Mouse (Mus musculus): ENCODE results near the gene Slc25a10. TPM values are rescaled to one million over a fixed set of nuclear protein-coding genes. Genes with fewer than 3 reads are reported as not detected.

The Slc25a10 gene
- total RNA-seq (2015; ENCODE audit: low replicate concordance) (7.2 and 17.6 TPM in 2 replicates), total RNA-seq (2017; ENCODE audit: low replicate concordance) (25.4 and 40.1 TPM in 2 replicates)

- peak; percentile 85 for ATAC-seq (replicated peaks; ENCODE audit: low FRiP score, poor library complexity, severe bottlenecking)
These were observed at the start of gene Slc25a10 for GRCm38 (mm10) chr11:120491317-120492023. Slc25a10 (plus strand) TSS chr11:120491840.

DNA sequence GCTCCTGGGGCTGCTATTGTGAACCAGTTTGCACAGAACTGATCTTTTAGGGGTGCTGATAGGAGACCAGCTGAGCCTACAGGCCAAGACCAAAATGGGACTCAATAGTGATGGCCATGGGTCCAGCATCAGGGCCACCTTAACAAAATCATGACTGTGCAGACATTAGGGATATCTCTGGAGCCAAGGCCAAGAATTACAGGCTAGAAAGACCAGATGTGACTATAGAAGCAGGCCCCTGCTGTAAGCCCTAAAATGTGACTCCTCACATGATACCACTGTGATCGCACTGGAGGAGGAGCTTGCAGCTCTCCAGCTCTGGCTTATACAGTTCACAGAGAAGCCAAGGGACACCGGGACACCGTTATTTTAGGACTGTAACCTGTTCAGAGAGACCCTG is 49.3 kb upstream of the Slc25a10 start, which contains the start of gene Tspan10:
TSS of gene Tspan10 (plus strand) at position 301 of the 400 bp plus-strand sequence.
- no peak for ATAC-seq (replicated peaks; ENCODE audit: low FRiP score, poor library complexity, severe bottlenecking)

GRCm38 (mm10) chr11:120442765-120443280 is 48.8 kb upstream of the Slc25a10 start:
- no peak for ATAC-seq (replicated peaks; ENCODE audit: low FRiP score, poor library complexity, severe bottlenecking)

GRCm38 (mm10) chr11:120444106-120444505 is 47.5 kb upstream of the Slc25a10 start:
- ATAC-seq (replicated peaks; ENCODE audit: low FRiP score, poor library complexity, severe bottlenecking): no peak

GRCm38 (mm10) chr11:120445475-120445874 is 46.2 kb upstream of the Slc25a10 start:
- ATAC-seq (replicated peaks; ENCODE audit: low FRiP score, poor library complexity, severe bottlenecking): no peak

- ATAC-seq (replicated peaks; ENCODE audit: low FRiP score, poor library complexity, severe bottlenecking): no peak
These were observed 44.5 kb upstream of the Slc25a10 start for GRCm38 (mm10) chr11:120447179-120447578.

GRCm38 (mm10) chr11:120452246-120452645 is 39.4 kb upstream of the Slc25a10 start:
- ATAC-seq (replicated peaks; ENCODE audit: low FRiP score, poor library complexity, severe bottlenecking): no peak

DNA sequence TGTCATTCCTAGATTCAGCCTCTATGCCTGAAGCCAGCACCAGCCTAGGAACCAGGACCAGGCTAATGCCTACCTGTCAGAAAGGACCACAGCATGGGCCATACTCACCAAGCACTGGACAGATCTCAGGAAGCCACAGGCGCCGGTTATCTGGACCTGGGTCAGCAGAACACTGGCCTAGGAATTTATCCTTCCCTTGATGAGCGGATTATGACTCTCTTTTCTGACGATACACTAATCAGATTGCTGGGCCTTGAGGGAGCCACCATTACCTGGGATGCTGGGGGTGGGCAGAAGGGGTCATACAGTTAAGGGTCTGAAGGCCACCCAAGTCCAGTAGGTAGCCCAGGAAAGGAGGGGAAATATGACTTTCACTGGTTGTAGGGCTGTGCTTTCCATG is 38.3 kb upstream of the Slc25a10 start, which contains the start of gene Pde6g:
TSS of gene Pde6g (minus strand) at position 195 of the 400 bp plus-strand sequence.
- ATAC-seq (replicated peaks; ENCODE audit: low FRiP score, poor library complexity, severe bottlenecking): no peak

GRCm38 (mm10) chr11:120454965-120455364 is 36.7 kb upstream of the Slc25a10 start:
- no peak for ATAC-seq (replicated peaks; ENCODE audit: low FRiP score, poor library complexity, severe bottlenecking)

DNA sequence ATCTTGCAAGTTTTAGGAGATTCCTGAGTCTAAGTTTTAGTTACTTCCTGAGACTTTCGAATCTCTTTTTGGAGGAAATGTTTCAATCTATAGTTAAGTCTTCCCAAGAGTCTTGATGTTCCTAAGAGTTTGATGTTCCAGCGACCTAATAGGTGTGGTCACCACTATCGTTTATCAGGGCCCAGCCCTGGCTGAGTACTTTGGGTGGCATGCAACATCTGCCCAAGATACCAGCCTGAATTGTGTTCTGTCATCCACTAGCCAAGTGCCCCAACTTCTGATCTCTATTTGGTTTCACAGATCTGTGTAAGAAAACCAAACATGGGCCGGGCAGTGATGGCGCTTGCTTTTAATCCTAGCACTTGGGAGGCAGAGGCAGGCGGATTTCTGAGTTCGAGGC is 36.2 kb upstream of the Slc25a10 start:
- ATAC-seq (replicated peaks; ENCODE audit: low FRiP score, poor library complexity, severe bottlenecking): peak; percentile 72

- ATAC-seq (replicated peaks; ENCODE audit: low FRiP score, poor library complexity, severe bottlenecking): peak; percentile 37
These were observed 34.3 kb upstream of the Slc25a10 start for GRCm38 (mm10) chr11:120457370-120457769.

GRCm38 (mm10) chr11:120457772-120458751 is 33.6 kb upstream of the Slc25a10 start, which contains the start of the genes Oxld1 and Ccdc137:
Oxld1 (minus strand) TSS chr11:120458068.
Ccdc137 (plus strand) TSS chr11:120458115.
- peak; percentile 68 for ATAC-seq (replicated peaks; ENCODE audit: low FRiP score, poor library complexity, severe bottlenecking)

DNA sequence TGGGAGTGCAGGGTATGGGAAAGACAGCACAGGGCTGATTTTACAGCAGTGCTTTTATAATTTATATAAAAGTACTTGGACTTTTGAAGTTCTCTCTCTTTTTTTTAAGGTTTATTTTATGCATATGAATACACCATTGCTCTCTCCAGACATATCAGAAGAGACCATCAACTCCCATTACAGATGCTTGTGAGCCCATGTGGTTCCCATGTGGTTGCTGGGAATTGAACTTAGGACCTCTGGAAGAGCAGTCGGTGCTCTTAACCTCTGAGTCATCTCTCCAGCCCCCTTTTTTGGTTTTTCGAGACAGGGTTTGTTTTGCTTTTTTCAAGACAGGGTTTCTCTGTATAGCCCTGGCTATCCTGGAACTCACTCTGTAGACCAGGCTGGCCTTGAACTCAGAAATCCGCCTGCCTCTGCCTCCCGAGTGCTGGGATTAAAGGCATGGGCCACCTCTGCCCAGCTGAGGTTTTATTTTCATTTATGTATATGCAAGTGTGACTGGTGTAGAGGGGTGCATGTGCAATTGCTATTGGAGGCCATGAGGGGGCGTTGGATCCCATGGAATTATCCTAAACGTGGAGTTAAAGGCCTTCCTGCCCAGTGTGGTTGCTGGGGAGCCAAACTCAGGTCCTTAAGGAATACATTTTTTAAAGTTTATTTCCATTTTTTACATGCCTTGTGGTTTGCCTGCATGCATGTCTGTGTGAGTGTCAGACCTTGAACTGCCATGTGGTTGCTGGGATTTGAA is 32.6 kb upstream of the Slc25a10 start:
- ATAC-seq (replicated peaks; ENCODE audit: low FRiP score, poor library complexity, severe bottlenecking): no peak

GRCm38 (mm10) chr11:120463536-120463935 is 28.1 kb upstream of the Slc25a10 start:
- no peak for ATAC-seq (replicated peaks; ENCODE audit: low FRiP score, poor library complexity, severe bottlenecking)

- no peak for ATAC-seq (replicated peaks; ENCODE audit: low FRiP score, poor library complexity, severe bottlenecking)
These were observed 27.3 kb upstream of the Slc25a10 start for GRCm38 (mm10) chr11:120464365-120464764.

DNA sequence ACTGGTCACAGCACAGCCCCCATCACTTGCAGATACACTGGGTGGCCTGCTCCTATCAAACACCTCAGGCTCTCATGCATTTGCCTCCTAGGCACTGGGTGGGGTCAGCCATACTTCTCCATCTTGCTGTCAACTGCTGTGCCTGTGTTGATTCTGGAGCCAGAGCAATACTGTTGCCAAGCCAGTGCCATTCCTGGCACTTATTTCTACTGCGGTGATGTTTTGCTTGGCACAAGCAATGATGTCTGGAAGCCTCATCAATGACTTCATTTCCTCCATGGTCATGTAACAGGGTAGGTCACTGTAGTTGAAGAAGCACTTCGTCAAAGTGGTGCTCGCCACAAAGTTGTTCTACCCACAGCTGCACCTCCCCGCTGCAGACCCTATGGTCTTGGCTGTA is 26.1 kb upstream of the Slc25a10 start:
- ATAC-seq (replicated peaks; ENCODE audit: low FRiP score, poor library complexity, severe bottlenecking): no peak

GRCm38 (mm10) chr11:120467051-120467735 is 24.4 kb upstream of the Slc25a10 start, which contains the start of gene Arl16:
Arl16 (minus strand) TSS chr11:120467607.
- peak; percentile 96 for ATAC-seq (replicated peaks; ENCODE audit: low FRiP score, poor library complexity, severe bottlenecking)

DNA sequence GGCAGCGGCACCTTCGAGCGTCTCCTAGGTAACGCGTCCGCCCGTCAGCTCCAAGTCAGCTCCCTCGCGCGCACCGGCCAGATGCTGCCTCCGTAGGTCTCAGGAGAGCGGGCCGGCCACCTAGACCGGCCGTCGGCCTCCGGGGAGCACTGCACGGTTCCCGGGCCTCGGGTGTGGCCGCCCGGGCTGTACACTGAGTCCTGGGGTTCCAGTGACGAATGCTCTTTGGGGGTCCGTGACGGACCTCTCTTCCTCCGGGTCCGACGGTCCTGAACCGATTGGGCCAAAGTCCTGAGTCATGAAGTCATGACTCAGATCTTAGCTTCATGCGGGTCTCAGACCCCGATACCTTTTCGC is 23.9 kb upstream of the Slc25a10 start:
- no peak; the same call in 1 of the 2 replicates for ATAC-seq (replicated peaks; ENCODE audit: low FRiP score, poor library complexity, severe bottlenecking)

GRCm38 (mm10) chr11:120472052-120472451 is 19.6 kb upstream of the Slc25a10 start:
- no peak for ATAC-seq (replicated peaks; ENCODE audit: low FRiP score, poor library complexity, severe bottlenecking)

All from erythroid progenitor cell, adult 5-6 weeks (primary cell).